Mouse (Mus musculus) heart, postnatal 36 days (tissue): ENCODE measurements around the gene Cinp. TPM values are rescaled to one million over a fixed set of nuclear protein-coding genes. Genes with fewer than 3 reads are reported as not detected.

Experiments used
- DNase-seq, 2 experiments: peaks; one replicate each; pipeline ENCODE4 v3.0.0; 2021 to 2022
- intact Hi-C: fragments of 180-260 bp; cut with DNase I; formaldehyde crosslinking; loops from one replicate; pipeline ENCODE4 v1.15.1; 2025
- total RNA-seq, 2 experiments: library from RNA; stranded (reverse); gene quantifications; 2 replicates each; pipeline ENCODE4 v1.2.3; 2021

Cinp gene
- total RNA-seq: 10 to 100 TPM; 34.2 to 34.8 TPM

GRCm38 (mm10) chr12:110889036-110890020, at the start of gene Cinp, which contains the start of gene Tecpr2:
Gene Cinp, minus strand, starts transcription at chr12:110889145.
Gene Tecpr2, plus strand, starts transcription at chr12:110889264.
- peak; percentile 93 to 95 for DNase-seq
- intact Hi-C loops: loop anchor here (1.0 to 5.0 kb wide), 2 partner anchors 39 to 88 kb away; partner anchors contain the start of genes Ankrd9 and Zfp839

- DNase-seq: no peak
- intact Hi-C loops: no loop called here
Measured at GRCm38 (mm10) chr12:110937496-110937895, 48.6 kb upstream of the Cinp start.

- intact Hi-C loops: loop anchor here (1.0 kb wide), 1 partner anchor 56 kb away; no protein-coding TSS in a partner anchor
- peak; percentile 76 for DNase-seq
Measured at GRCm38 (mm10) chr12:110935983-110936620, 47.2 kb upstream of the Cinp start.

- intact Hi-C loops: no loop called here
- no peak for DNase-seq
Measured at GRCm38 (mm10) chr12:110932820-110933219, 43.9 kb upstream of the Cinp start.

- no peak for DNase-seq
Measured at GRCm38 (mm10) chr12:110921572-110921971, 32.6 kb upstream of the Cinp start.

GRCm38 (mm10) chr12:110920254-110920653, 31.3 kb upstream of the Cinp start:
- intact Hi-C loops: no loop called here
- DNase-seq: no peak

More at GRCm38 (mm10) chr12:110921572-110921971, 32.6 kb upstream of the Cinp start:
- intact Hi-C loops: no loop called here

- intact Hi-C loops: no loop called here
Measured at GRCm38 (mm10) chr12:110915761-110916160, 26.8 kb upstream of the Cinp start.

GRCm38 (mm10) chr12:110909962-110910361, 21.0 kb upstream of the Cinp start:
- intact Hi-C loops: no loop called here
- no peak for DNase-seq

More at GRCm38 (mm10) chr12:110915761-110916160, 26.8 kb upstream of the Cinp start:
- no peak for DNase-seq

- intact Hi-C loops: no loop called here
- no peak for DNase-seq
Measured at GRCm38 (mm10) chr12:110907845-110908244, 18.9 kb upstream of the Cinp start.

- intact Hi-C loops: no loop called here
- DNase-seq: no peak
Measured at GRCm38 (mm10) chr12:110903536-110903935, 14.6 kb upstream of the Cinp start.

GRCm38 (mm10) chr12:110902106-110902505, 13.2 kb upstream of the Cinp start:
- intact Hi-C loops: no loop called here
- no peak for DNase-seq

GRCm38 (mm10) chr12:110891887-110892286, 2.9 kb upstream of the Cinp start:
- intact Hi-C loops: no loop called here
- no peak for DNase-seq

- DNase-seq: no peak
- intact Hi-C loops: loop anchor here (1.0 to 5.0 kb wide), 2 partner anchors 38 to 89 kb away; partner anchors contain the start of genes Ankrd9 and Zfp839
Measured at GRCm38 (mm10) chr12:110888606-110889005, 339 bp downstream of the Cinp start.

- intact Hi-C loops: loop anchor here (5.0 kb wide), 1 partner anchor 89 kb away; the partner anchor contains the start of gene Ankrd9
- DNase-seq: no peak
Measured at GRCm38 (mm10) chr12:110888106-110888505, 839 bp downstream of the Cinp start.

- intact Hi-C loops: loop anchor here (5.0 kb wide), 1 partner anchor 92 kb away; the partner anchor contains the start of gene Ankrd9
- no peak for DNase-seq
Measured at GRCm38 (mm10) chr12:110885251-110885650, 3.7 kb downstream of the Cinp start.

- intact Hi-C loops: no loop called here
- DNase-seq: no peak
Measured at GRCm38 (mm10) chr12:110882291-110882690, 6.7 kb downstream of the Cinp start.

GRCm38 (mm10) chr12:110875351-110875750, 13.6 kb downstream of the Cinp start:
- no peak for DNase-seq
- intact Hi-C loops: no loop called here

GRCm38 (mm10) chr12:110871247-110871646, 17.7 kb downstream of the Cinp start:
- intact Hi-C loops: no loop called here
- no peak for DNase-seq

- intact Hi-C loops: no loop called here
- no peak for DNase-seq
Measured at GRCm38 (mm10) chr12:110870107-110870506, 18.8 kb downstream of the Cinp start.

- intact Hi-C loops: no loop called here
- DNase-seq: no peak
Measured at GRCm38 (mm10) chr12:110865989-110866388, 23.0 kb downstream of the Cinp start.

- intact Hi-C loops: no loop called here
- no peak for DNase-seq
Measured at GRCm38 (mm10) chr12:110865571-110865970, 23.4 kb downstream of the Cinp start.
